Mouse (Mus musculus) midbrain, postnatal 0 days (tissue): Measurements from ENCODE around the gene Trim75. TPM values are rescaled to one million over a fixed set of nuclear protein-coding genes. Genes with fewer than 3 reads are reported as not detected.
A peak's percentile ranks its signal among the peaks of the same experiment; 100 is the strongest.

Source experiments
- ATAC-seq: fragments of 200-750 bp; cut with Nextera tagmentation; 2 replicates; pipeline ENCODE4 v1.8.0; 2017; ENCODE audit warnings: moderate number of reproducible peaks, mild to moderate bottlenecking, moderate TSS enrichment, moderate library complexity; ENCODE audit not compliant: low FRiP score
- DNase-seq: peaks from one replicate; pipeline ENCODE4 v3.0.0-alpha.2; 2015; ENCODE audit warnings: low spot score
- H3K27ac ChIP-seq: fragments of 300-500 bp; sonication (generic); 2 replicates; pipeline ENCODE4 v1.5.1; 2014; ENCODE audit warnings: low read depth, mild to moderate bottlenecking, low read length, mixed read lengths
- H3K27me3 ChIP-seq: fragments of 300-500 bp; sonication (generic); 2 replicates; pipeline ENCODE4 v1.6.1; 2014; ENCODE audit warnings: low read length, control low read depth, mixed read lengths; ENCODE audit not compliant: insufficient read depth
- H3K36me3 ChIP-seq: fragments of 300-500 bp; sonication (generic); 2 replicates; pipeline ENCODE4 v1.6.1; 2014; ENCODE audit warnings: low read length, control low read depth, mixed read lengths; ENCODE audit not compliant: insufficient read depth
- H3K4me1 ChIP-seq: fragments of 300-500 bp; sonication (generic); 2 replicates; pipeline ENCODE4 v1.6.1; 2014; ENCODE audit warnings: mild to moderate bottlenecking, control low read depth, antibody characterized with exemption, low read length, mixed read lengths; ENCODE audit not compliant: insufficient read depth
- H3K4me2 ChIP-seq: fragments of 300-500 bp; sonication (generic); 2 replicates; pipeline ENCODE4 v1.6.1; 2014; ENCODE audit warnings: low read depth, mild to moderate bottlenecking, low read length, mixed read lengths; ENCODE audit not compliant: poor library complexity, severe bottlenecking
- H3K4me3 ChIP-seq: fragments of 300-500 bp; sonication (generic); 2 replicates; pipeline ENCODE4 v1.5.1; 2014; ENCODE audit warnings: low read depth, mild to moderate bottlenecking, low read length, moderate library complexity
- H3K9ac ChIP-seq: fragments of 300-500 bp; sonication (generic); replicated peaks from 2 replicates; pipeline ENCODE4 v1.6.1; 2014; ENCODE audit warnings: mild to moderate bottlenecking, low read length, moderate library complexity, mixed read lengths; ENCODE audit not compliant: poor library complexity, severe bottlenecking
- H3K9me3 ChIP-seq: fragments of 300-500 bp; sonication (generic); 2 replicates; pipeline ENCODE4 v1.6.1; 2016; ENCODE audit warnings: low read length, control low read depth
- CTCF ChIP-seq: IDR thresholded peaks from 2 replicates; pipeline ENCODE4 v1.5.1; 2016; ENCODE audit warnings: antibody characterized with exemption, mild to moderate bottlenecking
- WGBS: fragments of 180-500 bp; shearing (Covaris S2); extraction: QIAGEN DNeasy Blood & Tissue Kit; methylation state at CpG from one replicate; pipeline ENCODE4 v1.1.7; 2014; 5-methylcytosine and 5-hydroxymethylcytosine counted together
- polyA plus RNA-seq: library from polyadenylated mRNA; unstranded; fragments of >200 nt; fragmentation: Nextera tagmentation; extraction: Ambion mirVana; gene quantifications from 2 replicates; pipeline ENCODE4 v1.2.1, GENCODE M21; 2015
- total RNA-seq: library from RNA; depleted of rRNA; stranded (reverse); fragments of >200 nt; gene quantifications from 2 replicates; pipeline ENCODE4 v1.2.3, GENCODE M21; 2014

Gene Trim75
- total and polyA plus RNA-seq, 2 experiments from 2014 or later: 0.16 TPM; not detected in 1

DNA sequence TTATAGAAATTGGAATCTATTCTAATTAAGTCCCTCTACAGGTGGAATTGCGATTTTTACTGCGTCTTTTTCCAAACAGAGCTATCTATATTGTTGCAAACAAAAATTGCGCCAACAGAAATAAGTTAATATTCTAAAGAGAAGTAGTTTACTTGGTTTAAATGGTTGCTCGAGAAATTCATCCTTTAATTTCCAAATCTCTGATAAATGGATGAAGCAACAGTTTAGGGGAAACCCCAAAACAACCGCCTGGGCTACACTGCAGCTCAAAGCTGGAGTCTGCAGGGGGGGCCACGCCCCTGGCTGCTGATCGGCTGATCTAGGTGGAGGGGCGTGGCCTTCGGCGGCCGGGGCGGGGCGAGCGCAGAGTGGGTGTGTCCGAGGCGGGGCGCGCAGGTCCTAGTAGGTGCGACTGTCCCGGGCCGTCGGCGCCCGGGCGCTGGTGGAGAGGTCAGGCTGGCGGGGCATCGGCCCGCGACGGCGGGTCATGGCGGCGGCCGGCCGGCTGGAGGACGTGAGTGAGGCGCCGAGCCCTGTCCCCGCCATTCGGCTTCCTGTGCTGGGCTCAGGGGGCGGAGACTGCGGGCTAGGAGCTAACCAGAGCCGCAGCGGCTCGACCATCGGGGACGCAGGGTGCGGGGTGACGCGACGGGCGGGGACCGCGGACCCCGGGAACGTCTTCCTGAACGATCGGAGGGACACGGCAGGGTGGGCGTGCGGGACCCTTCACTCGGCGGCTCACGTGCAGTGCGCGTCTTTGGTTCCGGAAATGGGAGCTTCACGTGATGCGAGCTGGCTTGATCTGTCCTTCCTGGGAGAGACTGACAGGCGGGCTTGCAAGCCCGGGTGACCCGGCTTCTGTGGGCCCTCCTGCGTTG lies 40.6 kb downstream of the Trim75 start, which contains the start of gene Tmem192:
TSS of gene Tmem192 (plus strand) at position 366 of the 878 bp plus-strand sequence.
- ATAC-seq (peak; percentile 93), DNase-seq (peak; percentile 90)
- TF ChIP-seq CTCF: no peak; the same call in 1 of the 2 replicates
- Histone ChIP-seq H3K4me3 (peak within 1 kb of the TSS; percentile 80), H3K4me1 (no peaks in the 10 kb centered on the region; the same call in 1 of the 2 replicates), H3K27ac (peak within 1 kb of the TSS; percentile 90), H3K27me3 (no peaks in the 10 kb centered on the region), H3K4me2 (peak within 1 kb of the TSS; percentile 51), H3K9me3 (no peaks in the 10 kb centered on the region), H3K9ac (peak within 1 kb of the TSS; percentile 79), H3K36me3 (no peaks in the 10 kb centered on the region)
- WGBS: under 1% methylated on average over 63 of the region's 73 CpGs

DNA sequence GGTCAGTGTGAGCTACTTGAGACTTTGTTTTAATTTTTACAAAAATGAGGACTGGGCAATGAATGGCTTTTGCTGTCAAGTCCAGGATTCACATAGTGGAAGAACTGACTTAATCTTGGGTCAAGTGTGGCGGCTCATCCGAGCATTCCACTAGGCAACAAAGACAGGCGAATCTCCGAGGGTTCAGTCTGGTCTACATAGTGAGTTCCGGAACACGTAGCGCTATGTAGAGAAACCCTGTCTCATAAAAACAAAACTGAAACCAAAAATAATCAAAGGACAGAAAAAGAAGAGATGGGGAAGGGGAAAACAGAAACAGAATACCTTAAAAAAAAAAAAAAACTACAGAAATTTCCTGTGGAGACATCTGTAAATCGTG lies 41.2 kb downstream of the Trim75 start:
- no peak for ATAC-seq
- DNase-seq: no peak
- H3K4me3 ChIP-seq: peak overlapping the region; percentile 80
- H3K36me3 ChIP-seq: no peaks in the 10 kb centered on the region
- WGBS: 44% methylated on average over 8 of the region's 8 CpGs
- H3K27ac ChIP-seq: no peak overlapping the region
- TF ChIP-seq CTCF: no peak
- peak overlapping the region; percentile 51 for H3K4me2 ChIP-seq
- H3K9me3 ChIP-seq: no peaks in the 10 kb centered on the region
- H3K27me3 ChIP-seq: no peaks in the 10 kb centered on the region
- H3K9ac ChIP-seq: no peak overlapping the region
- no peaks in the 10 kb centered on the region; the same call in 1 of the 2 replicates for H3K4me1 ChIP-seq

DNA sequence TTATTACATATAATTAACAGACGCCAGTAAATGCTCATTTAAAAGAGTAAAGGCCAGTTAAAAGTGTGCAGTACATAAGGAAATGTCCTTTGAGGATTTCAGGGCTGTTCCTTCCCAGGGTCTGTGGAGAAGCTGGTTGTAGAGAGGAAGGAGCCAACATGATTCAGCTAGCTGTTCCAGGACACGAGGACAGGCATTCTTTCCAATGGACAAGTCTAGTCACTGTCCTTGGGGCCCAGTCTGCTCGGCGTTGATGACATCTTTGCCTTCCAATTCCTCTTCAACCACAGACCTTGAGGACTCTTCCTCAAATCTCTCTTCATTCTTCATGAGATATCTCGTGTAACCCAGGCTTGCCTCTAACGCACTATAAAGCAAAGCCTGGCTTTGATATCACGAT lies 42.0 kb downstream of the Trim75 start:
- DNase-seq: no peak
- Histone ChIP-seq H3K36me3 (no peaks in the 10 kb centered on the region), H3K4me3 (no peak overlapping the region), H3K27me3 (no peaks in the 10 kb centered on the region), H3K4me1 (no peaks in the 10 kb centered on the region; the same call in 1 of the 2 replicates), H3K9ac (no peak overlapping the region), H3K27ac (no peak overlapping the region), H3K9me3 (no peaks in the 10 kb centered on the region), H3K4me2 (no peak overlapping the region)
- no peak for TF ChIP-seq CTCF
- 86% methylated on average over 7 of the region's 7 CpGs for WGBS
- ATAC-seq: no peak

- H3K9me3 ChIP-seq: no peaks in the 10 kb centered on the region
- no peaks in the 10 kb centered on the region for H3K36me3 ChIP-seq
- 20% methylated on average over 5 of the region's 5 CpGs for WGBS
- H3K9ac ChIP-seq: no peak overlapping the region
- H3K4me1 ChIP-seq: no peaks in the 10 kb centered on the region; the same call in 1 of the 2 replicates
- DNase-seq: peak; percentile 37
- no peak overlapping the region for H3K4me3 ChIP-seq
- no peak for ATAC-seq
- TF ChIP-seq CTCF: peak; percentile 73
- H3K4me2 ChIP-seq: no peak overlapping the region
- no peak overlapping the region for H3K27ac ChIP-seq
- H3K27me3 ChIP-seq: no peaks in the 10 kb centered on the region
Measured at GRCm38 (mm10) chr8:64944831-64945230, 42.8 kb downstream of the Trim75 start.

DNA sequence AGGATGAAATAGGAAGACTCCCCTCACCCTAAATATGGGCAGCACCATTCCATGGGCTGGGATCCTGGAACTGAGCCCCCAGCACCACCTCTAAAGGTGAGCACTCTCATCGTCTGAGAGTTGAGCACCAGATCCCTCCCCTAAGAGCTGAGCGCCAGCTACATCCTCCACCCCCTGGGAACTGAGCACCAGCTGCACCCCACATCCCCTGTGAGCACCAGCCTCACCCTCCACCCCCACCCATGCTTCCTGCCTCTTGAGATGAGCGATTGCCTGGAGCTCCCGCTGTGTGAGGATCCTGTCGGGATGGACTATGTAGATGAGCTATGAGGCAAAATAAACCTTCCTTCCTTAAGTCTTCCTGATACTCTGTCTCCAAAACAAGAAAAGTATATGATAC lies 44.7 kb downstream of the Trim75 start:
- Histone ChIP-seq H3K9me3 (no peaks in the 10 kb centered on the region), H3K27ac (no peak overlapping the region), H3K27me3 (no peaks in the 10 kb centered on the region), H3K9ac (no peak overlapping the region), H3K36me3 (no peaks in the 10 kb centered on the region), H3K4me2 (no peak overlapping the region), H3K4me1 (no peaks in the 10 kb centered on the region), H3K4me3 (no peak overlapping the region)
- 21% methylated on average over 5 of the region's 5 CpGs for WGBS
- no peak for TF ChIP-seq CTCF
- no peak for ATAC-seq
- no peak for DNase-seq

- peak; percentile 99 for TF ChIP-seq CTCF
- Histone ChIP-seq H3K4me1 (no peaks in the 10 kb centered on the region), H3K36me3 (no peaks in the 10 kb centered on the region), H3K4me3 (no peak overlapping the region), H3K4me2 (no peak overlapping the region), H3K9ac (no peak overlapping the region), H3K9me3 (no peaks in the 10 kb centered on the region), H3K27ac (no peak overlapping the region), H3K27me3 (no peaks in the 10 kb centered on the region)
- DNase-seq (peak; percentile 89), ATAC-seq (peak; percentile 54)
- WGBS: 13% methylated on average over 9 of the region's 9 CpGs
Measured at GRCm38 (mm10) chr8:64941495-64941894, 46.1 kb downstream of the Trim75 start.
